Mouse (Mus musculus): ENCODE measurements around the gene Cd59a. TPM values are rescaled to one million over a fixed set of nuclear protein-coding genes. Genes with fewer than 3 reads are reported as not detected.

Gene Cd59a
- polyA plus RNA-seq, 1 experiment from 2014 or later: 27.8 TPM

GRCm38 (mm10) chr2:104144004-104144403 lies 48.4 kb downstream of the Cd59a start:
- no peak overlapping the region for H3K27ac ChIP-seq (ENCODE audit: low read length)
- H3K27me3 ChIP-seq (ENCODE audit: control insufficient read depth, insufficient read depth, low read depth, low read length): no peaks in the 10 kb centered on the region
- 85% methylated on average over 12 of the region's 12 CpGs for WGBS
- H3K4me3 ChIP-seq (ENCODE audit: low read length): no peak overlapping the region
- no peak overlapping the region for H3K4me2 ChIP-seq (ENCODE audit: low read depth, low read length)
- no peaks in the 10 kb centered on the region for H3K36me3 ChIP-seq (ENCODE audit: control insufficient read depth, insufficient read depth, low read length)
- ATAC-seq (ENCODE audit: low read depth): no peak
- H3K4me1 ChIP-seq (replicated peaks; ENCODE audit: control insufficient read depth, insufficient read depth, low read length): no peaks in the 10 kb centered on the region
- H3K9ac ChIP-seq (ENCODE audit: low read length): no peak overlapping the region
- H3K9me3 ChIP-seq (ENCODE audit: control insufficient read depth, low read length): no peaks in the 10 kb centered on the region

GRCm38 (mm10) chr2:104145983-104146382 lies 50.4 kb downstream of the Cd59a start:
- Histone ChIP-seq H3K9ac (ENCODE audit: low read length) (no peak overlapping the region), H3K4me1 (replicated peaks; ENCODE audit: control insufficient read depth, insufficient read depth, low read length) (no peaks in the 10 kb centered on the region), H3K9me3 (ENCODE audit: control insufficient read depth, low read length) (no peaks in the 10 kb centered on the region), H3K27me3 (ENCODE audit: control insufficient read depth, insufficient read depth, low read depth, low read length) (no peaks in the 10 kb centered on the region), H3K27ac (ENCODE audit: low read length) (no peak overlapping the region), H3K4me3 (ENCODE audit: low read length) (no peak overlapping the region), H3K4me2 (ENCODE audit: low read depth, low read length) (no peak overlapping the region), H3K36me3 (ENCODE audit: control insufficient read depth, insufficient read depth, low read length) (no peaks in the 10 kb centered on the region)
- WGBS: 74% methylated on average over 1 of the region's 1 CpGs
- no peak for ATAC-seq (ENCODE audit: low read depth)

GRCm38 (mm10) chr2:104147910-104148561 lies 52.4 kb downstream of the Cd59a start:
- WGBS: 66% methylated on average over 4 of the region's 4 CpGs
- H3K4me3 ChIP-seq (ENCODE audit: low read length): no peak overlapping the region
- H3K36me3 ChIP-seq (ENCODE audit: control insufficient read depth, insufficient read depth, low read length): no peaks in the 10 kb centered on the region
- H3K27ac ChIP-seq (ENCODE audit: low read length): no peak overlapping the region
- no peaks in the 10 kb centered on the region for H3K9me3 ChIP-seq (ENCODE audit: control insufficient read depth, low read length)
- no peak overlapping the region for H3K9ac ChIP-seq (ENCODE audit: low read length)
- no peak for ATAC-seq (ENCODE audit: low read depth)
- H3K4me1 ChIP-seq (replicated peaks; ENCODE audit: control insufficient read depth, insufficient read depth, low read length): no peaks in the 10 kb centered on the region
- no peak overlapping the region for H3K4me2 ChIP-seq (ENCODE audit: low read depth, low read length)
- H3K27me3 ChIP-seq (ENCODE audit: control insufficient read depth, insufficient read depth, low read depth, low read length): no peaks in the 10 kb centered on the region

GRCm38 (mm10) chr2:104150608-104151397 lies 55.2 kb downstream of the Cd59a start:
- 80% methylated on average over 6 of the region's 6 CpGs for WGBS
- no peak for ATAC-seq (ENCODE audit: low read depth)
- Histone ChIP-seq H3K4me1 (replicated peaks; ENCODE audit: control insufficient read depth, insufficient read depth, low read length) (no peaks in the 10 kb centered on the region), H3K36me3 (ENCODE audit: control insufficient read depth, insufficient read depth, low read length) (no peaks in the 10 kb centered on the region), H3K9ac (ENCODE audit: low read length) (no peak overlapping the region), H3K27ac (ENCODE audit: low read length) (no peak overlapping the region), H3K27me3 (ENCODE audit: control insufficient read depth, insufficient read depth, low read depth, low read length) (no peaks in the 10 kb centered on the region), H3K4me3 (ENCODE audit: low read length) (no peak overlapping the region), H3K4me2 (ENCODE audit: low read depth, low read length) (no peak overlapping the region), H3K9me3 (ENCODE audit: control insufficient read depth, low read length) (no peaks in the 10 kb centered on the region)

GRCm38 (mm10) chr2:104153345-104153744 lies 57.7 kb downstream of the Cd59a start:
- 73% methylated on average over 4 of the region's 4 CpGs for WGBS
- no peak overlapping the region for H3K4me3 ChIP-seq (ENCODE audit: low read length)
- ATAC-seq (ENCODE audit: low read depth): no peak

GRCm38 (mm10) chr2:104153876-104154275 lies 58.3 kb downstream of the Cd59a start:
- Histone ChIP-seq H3K9ac (ENCODE audit: low read length) (no peak overlapping the region), H3K4me2 (ENCODE audit: low read depth, low read length) (no peak overlapping the region), H3K27me3 (ENCODE audit: control insufficient read depth, insufficient read depth, low read depth, low read length) (no peaks in the 10 kb centered on the region), H3K4me1 (replicated peaks; ENCODE audit: control insufficient read depth, insufficient read depth, low read length) (no peaks in the 10 kb centered on the region), H3K4me3 (ENCODE audit: low read length) (no peak overlapping the region), H3K9me3 (ENCODE audit: control insufficient read depth, low read length) (no peaks in the 10 kb centered on the region), H3K36me3 (ENCODE audit: control insufficient read depth, insufficient read depth, low read length) (no peaks in the 10 kb centered on the region), H3K27ac (ENCODE audit: low read length) (no peak overlapping the region)
- no peak for ATAC-seq (ENCODE audit: low read depth)
- WGBS: 77% methylated on average over 3 of the region's 3 CpGs

More at GRCm38 (mm10) chr2:104153345-104153744, 57.7 kb downstream of the Cd59a start:
- Histone ChIP-seq H3K9me3 (ENCODE audit: control insufficient read depth, low read length) (no peaks in the 10 kb centered on the region), H3K27ac (ENCODE audit: low read length) (no peak overlapping the region), H3K27me3 (ENCODE audit: control insufficient read depth, insufficient read depth, low read depth, low read length) (no peaks in the 10 kb centered on the region), H3K4me1 (replicated peaks; ENCODE audit: control insufficient read depth, insufficient read depth, low read length) (no peaks in the 10 kb centered on the region), H3K4me2 (ENCODE audit: low read depth, low read length) (no peak overlapping the region), H3K36me3 (ENCODE audit: control insufficient read depth, insufficient read depth, low read length) (no peaks in the 10 kb centered on the region), H3K9ac (ENCODE audit: low read length) (no peak overlapping the region)

- H3K27me3 ChIP-seq (ENCODE audit: control insufficient read depth, insufficient read depth, low read depth, low read length): no peaks in the 10 kb centered on the region
- no peaks in the 10 kb centered on the region for H3K36me3 ChIP-seq (ENCODE audit: control insufficient read depth, insufficient read depth, low read length)
- no peak overlapping the region for H3K9ac ChIP-seq (ENCODE audit: low read length)
- no peak for ATAC-seq (ENCODE audit: low read depth)
- no peak overlapping the region for H3K4me3 ChIP-seq (ENCODE audit: low read length)
- no peaks in the 10 kb centered on the region for H3K4me1 ChIP-seq (replicated peaks; ENCODE audit: control insufficient read depth, insufficient read depth, low read length)
- H3K9me3 ChIP-seq (ENCODE audit: control insufficient read depth, low read length): no peaks in the 10 kb centered on the region
- no peak overlapping the region for H3K4me2 ChIP-seq (ENCODE audit: low read depth, low read length)
- 65% methylated on average over 4 of the region's 4 CpGs for WGBS
- H3K27ac ChIP-seq (ENCODE audit: low read length): no peak overlapping the region
These were observed 62.2 kb downstream of the Cd59a start for GRCm38 (mm10) chr2:104157831-104158230.

GRCm38 (mm10) chr2:104163418-104163817 lies 67.8 kb downstream of the Cd59a start:
- no peak for ATAC-seq (ENCODE audit: low read depth)
- Histone ChIP-seq H3K27me3 (ENCODE audit: control insufficient read depth, insufficient read depth, low read depth, low read length) (no peaks in the 10 kb centered on the region), H3K9me3 (ENCODE audit: control insufficient read depth, low read length) (no peaks in the 10 kb centered on the region), H3K4me2 (ENCODE audit: low read depth, low read length) (no peak overlapping the region), H3K36me3 (ENCODE audit: control insufficient read depth, insufficient read depth, low read length) (no peaks in the 10 kb centered on the region), H3K27ac (ENCODE audit: low read length) (no peak overlapping the region), H3K4me3 (ENCODE audit: low read length) (no peak overlapping the region), H3K9ac (ENCODE audit: low read length) (no peak overlapping the region), H3K4me1 (replicated peaks; ENCODE audit: control insufficient read depth, insufficient read depth, low read length) (no peaks in the 10 kb centered on the region)
- WGBS: 77% methylated on average over 7 of the region's 7 CpGs

- WGBS: 83% methylated on average over 4 of the region's 4 CpGs
- Histone ChIP-seq H3K27me3 (ENCODE audit: control insufficient read depth, insufficient read depth, low read depth, low read length) (no peaks in the 10 kb centered on the region), H3K27ac (ENCODE audit: low read length) (no peak overlapping the region), H3K4me2 (ENCODE audit: low read depth, low read length) (no peak overlapping the region), H3K36me3 (ENCODE audit: control insufficient read depth, insufficient read depth, low read length) (no peaks in the 10 kb centered on the region), H3K4me3 (ENCODE audit: low read length) (no peak overlapping the region), H3K9ac (ENCODE audit: low read length) (no peak overlapping the region), H3K9me3 (ENCODE audit: control insufficient read depth, low read length) (no peaks in the 10 kb centered on the region), H3K4me1 (replicated peaks; ENCODE audit: control insufficient read depth, insufficient read depth, low read length) (no peaks in the 10 kb centered on the region)
- no peak for ATAC-seq (ENCODE audit: low read depth)
These were observed 68.4 kb downstream of the Cd59a start for GRCm38 (mm10) chr2:104163978-104164487.

All from lung, embryonic 16.5 days (tissue).